Mouse (Mus musculus): ENCODE measurements around the gene Cln5. TPM values are rescaled to one million over a fixed set of nuclear protein-coding genes. Genes with fewer than 3 reads are reported as not detected.

Gene Cln5
- polyA plus RNA-seq, 1 experiment from 2014 or later: 10.7 TPM

GRCm38 (mm10) chr14:103073825-103074224, 3.8 kb downstream of the Cln5 start:
- Histone ChIP-seq H3K36me3 (ENCODE audit: control insufficient read depth, insufficient read depth, low read length) (peaks cover 4% of the 10 kb centered on the region; the same call in 1 of the 2 replicates), H3K27ac (ENCODE audit: low read length) (no peak overlapping the region)
- WGBS: 81% methylated on average over 8 of the region's 8 CpGs

GRCm38 (mm10) chr14:103075166-103075565, 5.2 kb downstream of the Cln5 start:
- no peak for ATAC-seq
- peaks cover 7% of the 10 kb centered on the region for H3K4me1 ChIP-seq (ENCODE audit: control insufficient read depth, insufficient read depth, low read length)
- H3K9ac ChIP-seq (ENCODE audit: low read depth, low read length): no peak overlapping the region
- no peak overlapping the region for H3K4me3 ChIP-seq (ENCODE audit: low read depth, low read length)
- peaks cover 7% of the 10 kb centered on the region; the same call in 1 of the 2 replicates for H3K36me3 ChIP-seq (ENCODE audit: control insufficient read depth, insufficient read depth, low read length)
- no peak overlapping the region for H3K4me2 ChIP-seq (ENCODE audit: low read length)
- WGBS: 66% methylated on average over 7 of the region's 7 CpGs
- H3K9me3 ChIP-seq (replicated peaks; ENCODE audit: control insufficient read depth, low read length, poor library complexity, severe bottlenecking): no peaks in the 10 kb centered on the region
- H3K27ac ChIP-seq (ENCODE audit: low read length): no peak overlapping the region
- no peaks in the 10 kb centered on the region for H3K27me3 ChIP-seq (ENCODE audit: control insufficient read depth, insufficient read depth, low read depth, low read length)

More at GRCm38 (mm10) chr14:103073825-103074224, 3.8 kb downstream of the Cln5 start:
- no peak overlapping the region for H3K4me3 ChIP-seq (ENCODE audit: low read depth, low read length)
- ATAC-seq: no peak
- no peaks in the 10 kb centered on the region for H3K9me3 ChIP-seq (replicated peaks; ENCODE audit: control insufficient read depth, low read length, poor library complexity, severe bottlenecking)
- no peaks in the 10 kb centered on the region for H3K27me3 ChIP-seq (ENCODE audit: control insufficient read depth, insufficient read depth, low read depth, low read length)
- no peak overlapping the region for H3K9ac ChIP-seq (ENCODE audit: low read depth, low read length)
- H3K4me2 ChIP-seq (ENCODE audit: low read length): no peak overlapping the region
- peaks cover 7% of the 10 kb centered on the region for H3K4me1 ChIP-seq (ENCODE audit: control insufficient read depth, insufficient read depth, low read length)

GRCm38 (mm10) chr14:103077272-103078005, 7.4 kb downstream of the Cln5 start:
- ATAC-seq: no peak
- H3K27me3 ChIP-seq (ENCODE audit: control insufficient read depth, insufficient read depth, low read depth, low read length): no peaks in the 10 kb centered on the region
- WGBS: 95% methylated on average over 9 of the region's 9 CpGs

GRCm38 (mm10) chr14:103078006-103078912, 8.2 kb downstream of the Cln5 start:
- H3K27me3 ChIP-seq (ENCODE audit: control insufficient read depth, insufficient read depth, low read depth, low read length): no peaks in the 10 kb centered on the region
- peaks cover 9% of the 10 kb centered on the region for H3K36me3 ChIP-seq (ENCODE audit: control insufficient read depth, insufficient read depth, low read length)
- H3K4me2 ChIP-seq (ENCODE audit: low read length): no peak overlapping the region
- H3K27ac ChIP-seq (ENCODE audit: low read length): no peak overlapping the region
- H3K9ac ChIP-seq (ENCODE audit: low read depth, low read length): no peak overlapping the region
- no peaks in the 10 kb centered on the region for H3K4me1 ChIP-seq (ENCODE audit: control insufficient read depth, insufficient read depth, low read length)
- no peak overlapping the region for H3K4me3 ChIP-seq (ENCODE audit: low read depth, low read length)
- WGBS: 84% methylated on average over 16 of the region's 16 CpGs
- no peak for ATAC-seq
- H3K9me3 ChIP-seq (replicated peaks; ENCODE audit: control insufficient read depth, low read length, poor library complexity, severe bottlenecking): no peaks in the 10 kb centered on the region

More at GRCm38 (mm10) chr14:103077272-103078005, 7.4 kb downstream of the Cln5 start:
- H3K9ac ChIP-seq (ENCODE audit: low read depth, low read length): no peak overlapping the region
- H3K36me3 ChIP-seq (ENCODE audit: control insufficient read depth, insufficient read depth, low read length): peaks cover 7% of the 10 kb centered on the region; the same call in 1 of the 2 replicates
- H3K9me3 ChIP-seq (replicated peaks; ENCODE audit: control insufficient read depth, low read length, poor library complexity, severe bottlenecking): no peaks in the 10 kb centered on the region
- H3K4me2 ChIP-seq (ENCODE audit: low read length): no peak overlapping the region
- no peaks in the 10 kb centered on the region for H3K4me1 ChIP-seq (ENCODE audit: control insufficient read depth, insufficient read depth, low read length)
- H3K4me3 ChIP-seq (ENCODE audit: low read depth, low read length): no peak overlapping the region
- no peak overlapping the region for H3K27ac ChIP-seq (ENCODE audit: low read length)

GRCm38 (mm10) chr14:103079209-103079977, 9.4 kb downstream of the Cln5 start:
- no peak for ATAC-seq
- H3K27me3 ChIP-seq (ENCODE audit: control insufficient read depth, insufficient read depth, low read depth, low read length): no peaks in the 10 kb centered on the region
- H3K4me3 ChIP-seq (ENCODE audit: low read depth, low read length): no peak overlapping the region
- H3K27ac ChIP-seq (ENCODE audit: low read length): no peak overlapping the region
- no peak overlapping the region for H3K4me2 ChIP-seq (ENCODE audit: low read length)
- 83% methylated on average over 9 of the region's 9 CpGs for WGBS
- H3K9me3 ChIP-seq (replicated peaks; ENCODE audit: control insufficient read depth, low read length, poor library complexity, severe bottlenecking): no peaks in the 10 kb centered on the region
- peaks cover 9% of the 10 kb centered on the region for H3K36me3 ChIP-seq (ENCODE audit: control insufficient read depth, insufficient read depth, low read length)
- no peaks in the 10 kb centered on the region for H3K4me1 ChIP-seq (ENCODE audit: control insufficient read depth, insufficient read depth, low read length)
- no peak overlapping the region for H3K9ac ChIP-seq (ENCODE audit: low read depth, low read length)

- no peak for ATAC-seq
- 85% methylated on average over 1 of the region's 1 CpGs for WGBS
- Histone ChIP-seq H3K9me3 (replicated peaks; ENCODE audit: control insufficient read depth, low read length, poor library complexity, severe bottlenecking) (no peaks in the 10 kb centered on the region), H3K27me3 (ENCODE audit: control insufficient read depth, insufficient read depth, low read depth, low read length) (no peaks in the 10 kb centered on the region), H3K27ac (ENCODE audit: low read length) (no peak overlapping the region), H3K9ac (ENCODE audit: low read depth, low read length) (no peak overlapping the region), H3K4me2 (ENCODE audit: low read length) (no peak overlapping the region), H3K4me1 (ENCODE audit: control insufficient read depth, insufficient read depth, low read length) (no peaks in the 10 kb centered on the region), H3K4me3 (ENCODE audit: low read depth, low read length) (no peak overlapping the region), H3K36me3 (ENCODE audit: control insufficient read depth, insufficient read depth, low read length) (peaks cover 25% of the 10 kb centered on the region)
Measured at GRCm38 (mm10) chr14:103085840-103086533, 16.0 kb downstream of the Cln5 start.

- Histone ChIP-seq H3K27me3 (ENCODE audit: control insufficient read depth, insufficient read depth, low read depth, low read length) (no peaks in the 10 kb centered on the region), H3K4me2 (ENCODE audit: low read length) (no peak overlapping the region), H3K4me1 (ENCODE audit: control insufficient read depth, insufficient read depth, low read length) (no peaks in the 10 kb centered on the region), H3K9ac (ENCODE audit: low read depth, low read length) (no peak overlapping the region), H3K9me3 (replicated peaks; ENCODE audit: control insufficient read depth, low read length, poor library complexity, severe bottlenecking) (no peaks in the 10 kb centered on the region), H3K4me3 (ENCODE audit: low read depth, low read length) (no peak overlapping the region), H3K36me3 (ENCODE audit: control insufficient read depth, insufficient read depth, low read length) (peaks cover 25% of the 10 kb centered on the region), H3K27ac (ENCODE audit: low read length) (no peak overlapping the region)
- no peak for ATAC-seq
- 97% methylated on average over 4 of the region's 4 CpGs for WGBS
Measured at GRCm38 (mm10) chr14:103086671-103087324, 16.8 kb downstream of the Cln5 start.

GRCm38 (mm10) chr14:103087846-103088245, 17.8 kb downstream of the Cln5 start:
- no peak overlapping the region for H3K27ac ChIP-seq (ENCODE audit: low read length)
- H3K9ac ChIP-seq (ENCODE audit: low read depth, low read length): no peak overlapping the region
- no peak overlapping the region for H3K4me3 ChIP-seq (ENCODE audit: low read depth, low read length)
- peaks cover 25% of the 10 kb centered on the region for H3K36me3 ChIP-seq (ENCODE audit: control insufficient read depth, insufficient read depth, low read length)
- WGBS: 89% methylated on average over 5 of the region's 5 CpGs
- H3K9me3 ChIP-seq (replicated peaks; ENCODE audit: control insufficient read depth, low read length, poor library complexity, severe bottlenecking): no peaks in the 10 kb centered on the region
- no peak for ATAC-seq
- no peak overlapping the region for H3K4me2 ChIP-seq (ENCODE audit: low read length)
- H3K4me1 ChIP-seq (ENCODE audit: control insufficient read depth, insufficient read depth, low read length): no peaks in the 10 kb centered on the region
- H3K27me3 ChIP-seq (ENCODE audit: control insufficient read depth, insufficient read depth, low read depth, low read length): no peaks in the 10 kb centered on the region

Data from midbrain, embryonic 16.5 days (tissue).